ENCODE assay signal across 14 mouse cellular contexts in genomic region chr9:88082931-88083479, GRCm38 (mm10).
A peak's percentile ranks its signal among the peaks of the same experiment; 100 is the strongest.
DNase-seq lines count a peak whose midpoint lies in the region; ATAC-seq and TF ChIP-seq lines count a peak whose summit lies in the region.
"Had no signal": no experiment of that assay in that cellular context is flagged by ENCODE, and none has a peak within 500 bp of the region (broad histone marks: within the 10 kb centered on the region; RNA-seq: fewer than 3 reads in every experiment).

No protein-coding gene starts in this region.

- H3K27ac ChIP-seq in gastrocnemius, adult 2 months, result no peak overlapping the region
- H3K27ac ChIP-seq in kidney, embryonic 14.5 days (ENCODE audit: low read depth, low read length), result no peak overlapping the region
- peak overlapping the region; percentile 45; the same call in 1 of the 2 replicates for H3K27ac ChIP-seq in lung, embryonic 15.5 days
- no peak overlapping the region for H3K27ac ChIP-seq in hindbrain, embryonic 10.5 days
- H3K27ac ChIP-seq: embryonic facial prominence, embryonic 12.5 days; hindbrain, embryonic 12.5 days; liver, embryonic 13.5 days; midbrain, embryonic 13.5 days had no signal

- peak; percentile 23 for DNase-seq in gastrocnemius, adult 2 months
- no peak for DNase-seq in gastrocnemius, postnatal 36 days
- no peak for DNase-seq in kidney, adult 18-20 months
- no peak for DNase-seq in lung, postnatal 14 days
- no peak for DNase-seq in hindbrain, embryonic 10.5 days (ENCODE audit: low spot score)
- no peak for DNase-seq in neural tube, embryonic 10.5 days (ENCODE audit: extremely low spot score, low spot score)
- DNase-seq: layer of hippocampus, adult 9-11 months; liver, embryonic 13.5 days; right cerebral cortex, adult 18-20 months had no signal

- no peaks in the 10 kb centered on the region; the same call in 1 of the 2 replicates for H3K4me1 ChIP-seq in kidney, embryonic 14.5 days (ENCODE audit: control insufficient read depth, insufficient read depth, low read length)
- no peaks in the 10 kb centered on the region for H3K4me1 ChIP-seq in lung, embryonic 15.5 days
- H3K4me1 ChIP-seq in hindbrain, embryonic 10.5 days (replicated peaks), result no peaks in the 10 kb centered on the region; the same call in 1 of the 2 replicates
- H3K4me1 ChIP-seq: embryonic facial prominence, embryonic 12.5 days; hindbrain, embryonic 12.5 days; liver, embryonic 13.5 days; midbrain, embryonic 13.5 days had no signal

- no peak for TF ChIP-seq CTCF in gastrocnemius, adult 2 months (IDR thresholded peaks at IDR 0.05)

- no peak overlapping the region for H3K4me3 ChIP-seq in gastrocnemius, adult 2 months
- no peak overlapping the region for H3K4me3 ChIP-seq in kidney, embryonic 14.5 days (ENCODE audit: low read length)
- H3K4me3 ChIP-seq in lung, embryonic 15.5 days, result no peak overlapping the region
- H3K4me3 ChIP-seq in hindbrain, embryonic 10.5 days, result no peak overlapping the region
- H3K4me3 ChIP-seq: embryonic facial prominence, embryonic 12.5 days; hindbrain, embryonic 12.5 days; liver, embryonic 13.5 days; midbrain, embryonic 13.5 days had no signal

- peak; percentile 49 for ATAC-seq in kidney, embryonic 14.5 days (ENCODE audit: low FRiP score, low TSS enrichment)
- ATAC-seq in lung, embryonic 15.5 days (ENCODE audit: borderline replicate concordance, extremely low read depth, low FRiP score, low TSS enrichment), result peak; percentile 73; the same call in 1 of the 2 replicates
- ATAC-seq: midbrain, embryonic 13.5 days had no signal

- 29% methylated on average over 5 of the region's 5 CpGs for WGBS in kidney, embryonic 14.5 days
- WGBS in lung, embryonic 15.5 days, result 29% methylated on average over 5 of the region's 5 CpGs
- WGBS in hindbrain, embryonic 10.5 days, result 70% methylated on average over 5 of the region's 5 CpGs

- intact Hi-C loops in gastrocnemius, adult 2 months (cut with DNase I), result no loop called here
- intact Hi-C loops in gastrocnemius, postnatal 36 days (cut with DNase I), result no loop called here

- H3K9ac ChIP-seq in kidney, embryonic 14.5 days (ENCODE audit: low read depth, low read length), result no peak overlapping the region
- H3K9ac ChIP-seq in lung, embryonic 15.5 days, result no peak overlapping the region
- H3K9ac ChIP-seq: embryonic facial prominence, embryonic 12.5 days; hindbrain, embryonic 12.5 days; liver, embryonic 13.5 days; midbrain, embryonic 13.5 days had no signal

- H3K4me2 ChIP-seq in kidney, embryonic 14.5 days (replicated peaks; ENCODE audit: low read depth, low read length), result no peak overlapping the region
- H3K4me2 ChIP-seq in lung, embryonic 15.5 days, result no peak overlapping the region
- H3K4me2 ChIP-seq: embryonic facial prominence, embryonic 12.5 days; hindbrain, embryonic 12.5 days; liver, embryonic 13.5 days; midbrain, embryonic 13.5 days had no signal

- H3K9me3 ChIP-seq in kidney, embryonic 14.5 days (ENCODE audit: control insufficient read depth, low read length), result no peaks in the 10 kb centered on the region
- H3K9me3 ChIP-seq in lung, embryonic 15.5 days, result no peaks in the 10 kb centered on the region
- no peaks in the 10 kb centered on the region for H3K9me3 ChIP-seq in hindbrain, embryonic 10.5 days
- H3K9me3 ChIP-seq: embryonic facial prominence, embryonic 12.5 days; hindbrain, embryonic 12.5 days; liver, embryonic 13.5 days; midbrain, embryonic 13.5 days had no signal

- H3K27me3 ChIP-seq in kidney, embryonic 14.5 days (ENCODE audit: control insufficient read depth, insufficient read depth, low read length), result no peaks in the 10 kb centered on the region
- no peaks in the 10 kb centered on the region for H3K27me3 ChIP-seq in lung, embryonic 15.5 days
- H3K27me3 ChIP-seq in hindbrain, embryonic 10.5 days (ENCODE audit: insufficient read depth, poor library complexity, severe bottlenecking), result no peaks in the 10 kb centered on the region
- H3K27me3 ChIP-seq: embryonic facial prominence, embryonic 12.5 days; hindbrain, embryonic 12.5 days; liver, embryonic 13.5 days; midbrain, embryonic 13.5 days had no signal

- H3K36me3 ChIP-seq in kidney, embryonic 14.5 days (ENCODE audit: control insufficient read depth, insufficient read depth, low read length), result no peaks in the 10 kb centered on the region
- H3K36me3 ChIP-seq in lung, embryonic 15.5 days, result no peaks in the 10 kb centered on the region
- H3K36me3 ChIP-seq in hindbrain, embryonic 10.5 days, result no peaks in the 10 kb centered on the region
- H3K36me3 ChIP-seq: embryonic facial prominence, embryonic 12.5 days; hindbrain, embryonic 12.5 days; liver, embryonic 13.5 days; midbrain, embryonic 13.5 days had no signal
